Mouse (Mus musculus) cerebellum, adult (tissue): ENCODE results near the gene Plxna3.

ENCODE experiments used
- ATAC-seq: cut with Nextera tagmentation; 2 replicates; pipeline ENCODE4 v1.9.2; 2017; ENCODE audit warnings: mild to moderate bottlenecking, moderate library complexity, mixed read lengths; ENCODE audit not compliant: insufficient number of reproducible peaks, low FRiP score, low TSS enrichment

Plxna3 gene

DNA sequence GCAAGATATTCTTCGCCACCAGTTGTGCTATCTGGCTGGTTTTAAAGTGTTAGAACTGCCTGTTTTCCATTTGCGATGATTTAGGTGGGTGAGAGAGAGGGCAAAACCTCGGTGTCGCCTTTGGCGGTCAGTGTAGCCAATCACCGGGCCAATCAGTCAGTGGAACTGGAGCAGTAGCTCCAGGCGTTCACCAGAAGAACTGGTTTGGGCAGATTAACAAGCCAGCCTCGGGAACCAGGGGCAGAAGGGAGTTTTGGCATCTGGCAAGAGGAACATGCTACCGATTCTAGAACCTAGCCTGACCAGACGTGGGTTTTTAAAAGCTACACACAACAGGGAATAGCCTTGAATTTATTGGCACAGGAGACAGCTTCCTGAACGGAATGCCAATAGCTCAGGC, 30.3 kb downstream of the Plxna3 start:
- ATAC-seq = no peak

DNA sequence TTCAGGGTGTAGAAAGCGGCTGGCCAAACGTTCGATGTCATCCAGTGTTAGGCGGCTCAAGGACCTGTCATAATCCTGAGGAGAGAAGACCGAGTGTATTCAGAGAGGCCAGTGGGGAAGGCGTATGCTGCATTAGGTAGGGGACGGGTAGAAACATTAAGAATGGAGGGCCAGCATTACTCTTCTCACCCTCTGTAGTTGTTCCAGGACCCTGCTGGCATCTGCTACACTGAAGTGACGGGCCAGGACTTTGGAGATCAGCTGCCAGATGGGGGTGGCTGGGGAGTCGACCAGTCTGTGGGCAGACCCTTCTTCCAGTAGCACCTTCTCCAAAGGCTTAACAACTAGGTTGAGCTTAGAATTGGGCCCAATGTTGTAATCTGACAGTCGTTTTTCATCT, 38.6 kb downstream of the Plxna3 start:
- no peak for ATAC-seq

DNA sequence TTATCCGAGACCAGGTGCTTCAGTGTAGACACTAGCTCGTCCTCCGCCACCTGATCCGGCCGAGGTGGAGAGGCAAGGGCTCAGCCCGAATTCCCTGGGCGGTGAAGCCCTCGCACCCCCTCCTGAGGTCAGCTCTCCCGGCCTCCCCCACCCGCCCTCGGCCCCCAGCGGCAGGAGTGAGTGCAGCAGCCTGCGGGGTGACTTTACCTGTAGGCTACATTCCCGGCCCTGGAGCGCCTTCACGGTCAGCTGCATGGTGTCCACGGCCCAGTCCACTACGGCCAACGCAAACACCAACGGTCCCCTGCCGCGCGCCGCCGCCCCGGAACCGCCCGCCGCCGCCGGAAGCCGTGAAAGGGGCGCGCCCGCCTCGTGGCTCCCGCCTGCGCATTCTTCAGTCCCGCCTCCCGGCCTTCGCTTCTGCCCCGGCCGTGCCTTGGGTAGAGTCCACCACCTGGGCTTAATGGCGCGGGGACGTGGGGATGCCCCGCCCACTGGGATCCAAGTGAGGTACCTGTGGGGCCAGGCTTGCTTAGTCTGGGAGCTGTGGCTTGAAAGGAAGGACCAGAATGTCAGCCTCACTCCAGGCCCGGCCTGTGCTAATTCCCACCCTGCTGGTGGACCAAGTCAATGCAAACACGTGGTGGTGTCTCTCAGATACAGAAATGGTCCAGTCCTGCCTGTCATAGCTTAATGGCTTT, 39.5 kb downstream of the Plxna3 start:
- peak; percentile 59 for ATAC-seq

DNA sequence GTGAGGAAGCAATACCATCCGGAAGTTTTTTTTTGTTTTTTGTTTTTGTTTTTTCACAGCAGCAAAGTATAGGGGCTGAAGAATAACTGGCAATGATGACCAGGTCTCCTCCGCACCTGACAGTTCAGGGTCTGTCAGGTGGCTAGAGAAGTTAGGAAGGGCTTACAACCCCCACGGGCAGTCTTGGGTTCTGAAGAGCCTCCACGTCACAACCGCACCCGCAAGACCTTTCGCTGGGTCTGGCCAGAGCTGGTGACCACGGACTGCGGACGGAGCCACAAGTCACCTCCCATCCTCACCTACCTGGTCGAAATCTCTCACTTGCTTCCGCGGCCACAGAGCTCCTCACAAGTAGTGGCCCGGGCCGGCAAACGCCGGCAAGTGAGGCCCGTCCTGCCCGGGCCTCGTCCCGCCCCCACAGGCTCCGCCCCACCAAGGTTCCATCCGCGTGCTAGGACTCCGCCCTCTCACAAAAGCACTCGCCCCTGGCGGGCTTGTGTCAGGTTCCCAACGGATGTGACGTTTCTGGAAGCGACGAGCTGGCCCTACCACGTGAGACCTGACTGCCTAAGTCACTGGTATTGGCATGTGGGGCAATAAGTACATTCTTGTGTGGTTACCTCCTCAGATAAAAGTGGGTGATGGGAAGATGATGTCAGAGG, 44.2 kb downstream of the Plxna3 start, which contains the start of the genes Ubl4a and Slc10a3:
Ubl4a (minus strand) TSS at position 331 of the 662 bp plus-strand sequence.
Slc10a3 (minus strand) TSS at position 462 of the 662 bp plus-strand sequence.
- peak; percentile 79 for ATAC-seq

DNA sequence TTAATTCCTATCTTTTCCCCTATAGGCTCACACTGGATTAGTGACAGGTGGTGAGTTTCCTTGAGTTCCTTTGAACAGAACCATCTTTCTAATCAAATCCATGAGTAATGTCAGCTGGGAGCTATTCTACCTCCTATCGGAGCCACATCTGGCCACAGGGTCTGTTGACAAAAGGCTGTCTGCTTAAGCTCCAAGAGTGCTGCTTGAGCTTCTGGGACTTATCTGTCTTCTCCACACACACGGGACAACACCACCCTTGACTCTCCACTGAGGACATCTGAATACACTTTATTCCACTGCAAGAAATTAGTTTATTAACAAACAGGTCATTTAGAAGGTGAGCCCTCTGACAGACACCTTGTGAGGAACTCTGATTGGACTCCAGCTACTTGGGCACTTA, 55.6 kb downstream of the Plxna3 start:
- no peak for ATAC-seq

DNA sequence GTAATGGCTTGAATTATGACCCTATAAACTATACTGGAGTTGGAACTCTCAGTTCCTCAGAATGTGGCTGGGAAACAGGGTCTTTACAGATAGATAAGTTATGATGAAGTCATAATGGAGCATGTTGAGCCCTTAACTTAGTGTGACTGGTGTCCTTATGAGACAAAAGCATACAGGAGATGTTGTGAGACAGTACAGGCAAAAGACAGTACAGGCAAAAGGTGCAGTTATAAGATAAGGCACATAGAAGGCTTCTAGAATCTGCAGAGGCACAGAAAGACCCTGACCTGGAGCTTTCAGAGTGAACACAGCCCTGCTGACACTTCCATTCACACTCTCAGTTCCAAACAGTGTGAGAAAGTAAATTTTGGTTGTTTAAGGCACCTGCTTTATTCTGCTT, 59.3 kb downstream of the Plxna3 start:
- ATAC-seq = no peak

DNA sequence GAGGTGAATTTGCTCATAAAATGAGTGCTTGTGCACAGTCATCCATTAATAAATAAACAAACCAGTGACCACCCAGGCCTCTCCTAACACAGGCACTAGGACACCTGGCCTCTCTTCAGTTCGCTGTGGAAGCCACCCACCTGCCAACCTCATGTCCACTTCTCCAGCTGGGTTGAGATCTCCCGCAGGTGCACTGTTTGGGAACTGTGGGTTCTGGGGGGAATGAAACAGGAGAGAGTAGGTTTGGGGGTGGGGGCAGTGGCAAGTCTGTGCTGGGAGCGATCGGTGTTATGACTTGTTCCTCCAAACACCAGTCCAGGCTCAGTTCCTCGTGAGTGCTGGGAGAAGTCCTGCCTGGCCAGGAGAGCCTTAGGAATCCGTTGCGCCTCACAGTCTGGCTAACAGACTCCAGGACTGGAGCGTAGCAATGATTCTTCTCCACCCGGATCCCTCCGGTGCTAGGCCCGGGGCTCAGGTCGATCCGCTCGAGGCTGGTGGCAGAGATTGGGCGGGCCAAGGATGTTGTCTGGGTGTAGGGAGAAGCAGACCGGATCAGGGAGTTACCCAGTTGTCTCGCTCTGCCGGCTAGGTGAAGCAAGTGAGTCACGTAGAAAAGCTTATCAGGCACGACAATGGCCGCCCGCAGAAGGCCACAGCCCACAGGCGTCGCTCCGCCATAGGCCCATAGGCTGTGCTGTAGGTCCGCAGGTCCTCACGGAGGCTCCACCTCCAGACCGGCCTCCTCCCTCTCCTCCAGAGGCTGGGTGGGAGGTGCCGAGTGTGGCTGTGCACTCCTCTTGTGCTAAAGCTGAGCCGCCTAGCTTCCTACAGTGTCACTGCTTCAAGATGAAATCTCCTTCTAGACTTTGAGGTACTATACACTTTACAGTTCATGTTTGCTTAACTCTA, 63.9 kb downstream of the Plxna3 start, which contains the start of the genes Fam3a and Ikbkg:
Fam3a (minus strand) TSS at position 738 of the 909 bp plus-strand sequence.
Ikbkg (plus strand) TSS at position 756 of the 909 bp plus-strand sequence.
- peak; percentile 100 for ATAC-seq
